Comparison of ENCODE assay signal across 11 mouse cellular contexts in genomic region chr4:119127229-119127628, GRCm38 (mm10). TPM values are rescaled to one million over a fixed set of nuclear protein-coding genes. Genes with fewer than 3 reads are reported as not detected.
DNase-seq lines count a peak whose midpoint lies in the region; ATAC-seq and TF ChIP-seq lines count a peak whose summit lies in the region.
"Had no signal": no experiment of that assay in that cellular context is flagged by ENCODE, and none has a peak within 500 bp of the region (broad histone marks: within the 10 kb centered on the region; RNA-seq: fewer than 3 reads in every experiment).

No protein-coding gene starts in this region.

- H3K9ac ChIP-seq in liver, embryonic 14.5 days (replicated peaks), result no peak overlapping the region
- H3K9ac ChIP-seq: midbrain, embryonic 15.5 days had no signal

- no peaks in the 10 kb centered on the region for H3K9me3 ChIP-seq in G1E (replicated peaks)
- no peaks in the 10 kb centered on the region for H3K9me3 ChIP-seq in liver, embryonic 14.5 days (ENCODE audit: control insufficient read depth, low read length)
- H3K9me3 ChIP-seq in forebrain, embryonic 10.5 days, result no peaks in the 10 kb centered on the region
- H3K9me3 ChIP-seq: midbrain, embryonic 15.5 days had no signal

- H3K36me3 ChIP-seq in G1E (replicated peaks), result peaks cover 100% of the 10 kb centered on the region
- H3K36me3 ChIP-seq in liver, embryonic 14.5 days (replicated peaks; ENCODE audit: control insufficient read depth, insufficient read depth, low read depth), result peaks cover 100% of the 10 kb centered on the region
- H3K36me3 ChIP-seq in forebrain, embryonic 10.5 days (replicated peaks), result peaks cover 100% of the 10 kb centered on the region
- H3K36me3 ChIP-seq: midbrain, embryonic 15.5 days had no signal

- WGBS in liver, embryonic 14.5 days (ENCODE audit: insufficient replicate concordance), result 27% methylated on average over 6 of the region's 6 CpGs
- 88% methylated on average over 6 of the region's 6 CpGs for WGBS in forebrain, embryonic 10.5 days

- H3K4me3 ChIP-seq in G1E (ENCODE audit: low read depth, low read length), result no peak overlapping the region; the same call in 1 of the 2 replicates
- no peak overlapping the region for H3K4me3 ChIP-seq in liver, embryonic 14.5 days (ENCODE audit: insufficient read depth in 1 of 2, low read depth in 2 of 2, low read length in 2 of 2)
- no peak overlapping the region for H3K4me3 ChIP-seq in forebrain, embryonic 10.5 days
- H3K4me3 ChIP-seq: heart, adult 2 months; midbrain, embryonic 15.5 days had no signal

- no peaks in the 10 kb centered on the region for H3K27me3 ChIP-seq in G1E (ENCODE audit: insufficient read depth, low read length)
- H3K27me3 ChIP-seq in liver, embryonic 14.5 days (ENCODE audit: control insufficient read depth, insufficient read depth, low read length), result no peaks in the 10 kb centered on the region
- no peaks in the 10 kb centered on the region for H3K27me3 ChIP-seq in forebrain, embryonic 10.5 days (ENCODE audit: poor library complexity, severe bottlenecking)
- H3K27me3 ChIP-seq: midbrain, embryonic 15.5 days had no signal

- peaks cover 84% of the 10 kb centered on the region for H3K4me1 ChIP-seq in G1E (ENCODE audit: insufficient read depth, low read depth, low read length)
- H3K4me1 ChIP-seq in liver, embryonic 14.5 days (replicated peaks; ENCODE audit: control insufficient read depth in 2 of 2, insufficient read depth in 2 of 2, low read length in 1 of 2), result peaks cover 19 to 47% of the 10 kb centered on the region in 2 experiments
- H3K4me1 ChIP-seq in forebrain, embryonic 10.5 days, result peaks cover 61% of the 10 kb centered on the region
- H3K4me1 ChIP-seq: midbrain, embryonic 15.5 days had no signal

- ATAC-seq in G1E (ENCODE audit: extremely low read depth, insufficient number of reproducible peaks, low FRiP score, poor library complexity, severe bottlenecking), result peak; percentile 82
- ATAC-seq in liver, embryonic 14.5 days (ENCODE audit: insufficient read depth), result no peak
- peak; percentile 78 for ATAC-seq in neutrophil, adult 5-6 weeks (ENCODE audit: extremely low read depth, insufficient number of reproducible peaks, low FRiP score, poor library complexity, severe bottlenecking)
- ATAC-seq: midbrain, embryonic 15.5 days had no signal

- DNase-seq in CD4-positive, CD25-positive, alpha-beta regulatory T cell, adult 2 months (ENCODE audit: low read depth, low spot score), result peak; percentile 82
- peak; percentile 42 for DNase-seq in G1E (ENCODE audit: low spot score)
- no peak for DNase-seq in liver, embryonic 14.5 days (ENCODE audit: low read depth in 3 of 3, low spot score in 3 of 3)
- no peak for DNase-seq in cerebellum, postnatal 36 days
- DNase-seq in Muller cell, postnatal 12 days (ENCODE audit: inconsistent ontology term), result no peak
- no peak for DNase-seq in forebrain, embryonic 10.5 days (ENCODE audit: extremely low spot score, low spot score)
- no peak for DNase-seq in retina, postnatal 1 day
- DNase-seq: layer of hippocampus, postnatal 36 days had no signal

- TF ChIP-seq CTCF in G1E (IDR thresholded peaks at IDR 0.05; ENCODE audit: low read depth, low read length), result no peak
- TF ChIP-seq CTCF in liver, embryonic 14.5 days (IDR thresholded peaks at IDR 0.05; ENCODE audit: low read depth), result no peak

- TF ChIP-seq EP300 in liver, embryonic 14.5 days (IDR thresholded peaks at IDR 0.05; ENCODE audit: low read depth), result no peak

- peak overlapping the region; percentile 8; the same call in 1 of the 2 replicates for H3K27ac ChIP-seq in liver, embryonic 14.5 days
- H3K27ac ChIP-seq in forebrain, embryonic 10.5 days, result no peak overlapping the region
- H3K27ac ChIP-seq: heart, adult 2 months; midbrain, embryonic 15.5 days had no signal

- H3K4me2 ChIP-seq in liver, embryonic 14.5 days (ENCODE audit: low read depth), result no peak overlapping the region
- H3K4me2 ChIP-seq: midbrain, embryonic 15.5 days had no signal

RNA-seq across cellular contexts. Expression of gene Slc2a1, which starts 18.7 kb away (rescaled TPM):
- total RNA-seq in G1E (2014; fragmentation: Nextera tagmentation), result 142 and 165 TPM in 2 replicates
- 173 and 176 TPM in 2 replicates for total RNA-seq in G1E (2017)
- polyA plus RNA-seq in G1E (2012), result 68.8 and 85.2 TPM in 2 replicates
- 173 and 192 TPM in 2 replicates for polyA plus RNA-seq in liver, embryonic 14.5 days (2012; rRNA removed)
- 259 and 296 TPM in 2 replicates for polyA plus RNA-seq in liver, embryonic 14.5 days (2014; fragmentation: Nextera tagmentation; extraction: Ambion mirVana)
- total RNA-seq in neutrophil, adult 5-6 weeks (2017), result 70.1 and 76.1 TPM in 2 replicates
- polyA plus RNA-seq in forebrain, embryonic 10.5 days (2016; fragmentation: Nextera tagmentation; extraction: Ambion mirVana), result 204 and 222 TPM in 2 replicates

RNA-seq across cellular contexts. Expression of gene Zfp691, which starts 46.8 kb away (rescaled TPM):
- total RNA-seq in G1E (2014; fragmentation: Nextera tagmentation), result 29.7 and 50.3 TPM in 2 replicates
- 6.7 and 7.7 TPM in 2 replicates for total RNA-seq in G1E (2017)
- polyA plus RNA-seq in G1E (2012), result 14.4 and 17.2 TPM in 2 replicates
- polyA plus RNA-seq in liver, embryonic 14.5 days (2012; rRNA removed), result 2.6 and 3.3 TPM in 2 replicates
- polyA plus RNA-seq in liver, embryonic 14.5 days (2014; fragmentation: Nextera tagmentation; extraction: Ambion mirVana), result 1.5 and 2.3 TPM in 2 replicates
- 6.9 and 10.3 TPM in 2 replicates for total RNA-seq in neutrophil, adult 5-6 weeks (2017)
- 10.5 and 10.6 TPM in 2 replicates for polyA plus RNA-seq in forebrain, embryonic 10.5 days (2016; fragmentation: Nextera tagmentation; extraction: Ambion mirVana)

Comparison
In these comparisons a context has a peak if more than half of its experiments do, and no peak if none do; other contexts are left out.
1. DNase-seq: peak in CD4-positive, CD25-positive, alpha-beta regulatory T cell, adult 2 months (single experiment) and G1E (single experiment); none in liver, embryonic 14.5 days (0 of 3), cerebellum, postnatal 36 days (0 of 2), Muller cell, postnatal 12 days (single experiment), forebrain, embryonic 10.5 days (single experiment) and retina, postnatal 1 day (single experiment).